Mouse (Mus musculus) small intestine, adult 2 months (tissue): ENCODE measurements around the gene Nkd2.

ENCODE experiments used
- CTCF ChIP-seq: fragments of 200-500 bp; IDR thresholded peaks from 2 replicates; pipeline ENCODE4 v1.5.1; 2012; ENCODE audit warnings: low read depth, mild to moderate bottlenecking, control low read depth, inconsistent platforms, low read length, moderate library complexity, mixed read lengths; ENCODE audit not compliant: insufficient replicate concordance, insufficient read length; ENCODE audit errors: extremely low read depth
- POLR2A ChIP-seq: fragments of 200-500 bp; IDR thresholded peaks from 2 replicates; pipeline ENCODE4 v1.6.1; 2012; ENCODE audit warnings: low read depth, mild to moderate bottlenecking, control low read depth, inconsistent platforms, low read length, moderate library complexity

DNA sequence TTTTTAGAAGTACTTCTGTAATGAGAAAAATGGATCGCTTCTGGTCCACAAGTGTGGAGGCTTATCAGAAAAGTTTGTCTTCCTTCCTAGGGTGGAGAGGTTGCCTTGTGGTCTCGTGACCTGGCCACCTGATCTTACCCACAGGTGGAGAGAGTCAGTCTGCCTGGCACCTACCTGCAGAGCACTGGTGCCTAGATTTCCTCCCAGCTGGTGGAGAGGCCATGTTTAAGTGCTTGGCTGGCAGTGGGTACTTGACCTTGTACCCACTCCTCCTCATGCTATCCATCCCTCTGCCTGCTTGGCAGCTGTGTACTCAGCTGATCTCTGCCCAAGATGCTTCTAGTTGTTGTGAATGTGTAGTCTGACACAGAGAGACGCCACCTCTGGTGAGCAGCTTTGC is 69.9 kb downstream of the Nkd2 start:
- TF ChIP-seq CTCF (no peak), POLR2A (no peak)
